Mouse (Mus musculus): ENCODE data around the gene Hectd3. TPM values are rescaled to one million over a fixed set of nuclear protein-coding genes. Genes with fewer than 3 reads are reported as not detected.

The Hectd3 gene
- polyA plus RNA-seq, 1 experiment from 2014 or later: 24.0 TPM

DNA sequence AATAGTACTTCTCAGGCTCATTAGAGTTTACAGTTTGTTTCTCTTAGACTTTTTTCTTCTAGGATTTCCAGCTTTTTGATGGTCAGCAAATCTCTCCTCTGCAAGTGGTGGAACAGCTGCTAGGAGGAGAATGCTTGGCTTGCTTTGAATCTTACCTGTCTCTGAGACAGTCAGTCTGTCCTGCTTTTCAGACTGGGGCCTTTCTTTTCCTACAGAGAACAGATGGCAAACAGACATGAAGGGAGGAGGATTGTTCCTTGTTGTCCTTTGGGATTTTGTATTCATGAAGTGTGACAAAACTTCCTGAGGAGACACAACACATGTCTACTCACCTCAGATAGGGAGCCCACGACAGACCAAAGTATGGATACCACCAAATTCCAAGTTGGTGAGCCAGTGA is 45.7 kb downstream of the Hectd3 start:
- Histone ChIP-seq H3K36me3 (ENCODE audit: inconsistent target) (no peaks in the 10 kb centered on the region), H3K79me2 (ENCODE audit: inconsistent target) (no peaks in the 10 kb centered on the region; the same call in 1 of the 2 replicates), H3K4me3 (ENCODE audit: inconsistent target) (no peak overlapping the region), H3K27ac (peak overlapping the region; percentile 76)
- WGBS (ENCODE audit: missing documents): 64% methylated on average over 1 of the region's 1 CpGs

DNA sequence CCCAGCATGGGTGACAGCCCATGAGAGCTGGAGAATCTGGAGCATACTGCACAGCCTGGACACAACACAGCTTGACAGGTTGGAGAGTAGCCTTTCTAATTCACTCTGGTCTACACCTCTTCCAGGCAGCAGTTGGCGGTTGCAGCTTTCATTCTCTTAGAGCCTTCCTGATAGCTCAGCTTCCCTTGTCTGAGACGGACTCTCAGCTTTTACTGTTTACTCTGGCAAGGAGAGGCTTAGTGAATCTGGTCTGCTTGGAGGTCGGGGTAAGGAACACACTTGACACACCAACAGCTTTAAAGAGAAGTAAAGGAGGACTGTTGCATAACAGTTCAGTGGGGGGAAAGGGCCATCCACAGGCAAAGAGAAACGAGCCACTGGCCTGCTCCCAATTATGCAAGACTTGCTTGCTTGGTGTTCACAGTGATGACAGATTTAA is 46.2 kb downstream of the Hectd3 start:
- peak overlapping the region; percentile 76 for H3K27ac ChIP-seq
- no peak overlapping the region for H3K4me3 ChIP-seq (ENCODE audit: inconsistent target)
- 0% methylated on average over 3 of the region's 4 CpGs for WGBS (ENCODE audit: missing documents)
- no peaks in the 10 kb centered on the region for H3K36me3 ChIP-seq (ENCODE audit: inconsistent target)
- no peaks in the 10 kb centered on the region; the same call in 1 of the 2 replicates for H3K79me2 ChIP-seq (ENCODE audit: inconsistent target)

DNA sequence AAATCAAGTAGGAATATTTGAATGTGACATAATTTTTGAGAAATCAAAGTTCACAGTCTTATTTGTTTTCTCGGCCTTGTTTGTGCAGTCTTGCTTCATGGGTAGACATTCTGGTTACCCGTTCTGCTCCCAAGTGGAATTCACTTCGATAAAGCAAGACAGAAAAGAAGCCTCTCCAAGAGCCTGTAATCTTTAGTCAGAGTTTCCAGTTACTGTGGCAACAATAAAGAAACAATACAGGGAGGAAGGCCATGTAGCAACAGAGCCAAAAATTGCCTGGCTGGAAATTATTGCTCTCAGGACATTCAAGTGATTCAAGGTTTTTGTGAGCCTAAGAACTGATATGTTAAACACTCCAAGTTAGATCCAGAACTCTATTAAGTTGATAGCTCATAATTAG is 53.7 kb downstream of the Hectd3 start:
- no peak overlapping the region for H3K4me3 ChIP-seq (ENCODE audit: inconsistent target)
- H3K79me2 ChIP-seq (ENCODE audit: inconsistent target): no peaks in the 10 kb centered on the region
- 94% methylated on average over 3 of the region's 3 CpGs for WGBS (ENCODE audit: missing documents)
- H3K27ac ChIP-seq: no peak overlapping the region
- no peaks in the 10 kb centered on the region for H3K36me3 ChIP-seq (ENCODE audit: inconsistent target)

DNA sequence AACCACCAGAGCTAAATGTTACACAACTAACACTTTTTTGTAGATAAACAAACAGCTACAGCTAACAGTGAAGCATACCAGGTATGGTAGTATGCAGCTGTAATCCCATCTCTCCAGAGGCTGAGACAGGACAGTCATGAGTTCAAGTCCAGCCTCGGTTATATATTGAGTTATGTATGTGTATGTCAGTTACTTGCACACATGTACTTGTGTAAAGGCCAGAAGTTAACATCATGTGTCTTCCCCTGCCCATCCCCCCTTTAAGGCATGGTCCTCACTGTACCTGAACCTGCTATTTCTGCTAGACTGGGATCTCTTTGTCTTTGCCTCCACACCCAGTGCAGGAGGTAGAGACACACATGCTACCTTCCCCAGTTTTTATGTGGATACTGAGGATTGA is 54.4 kb downstream of the Hectd3 start:
- H3K36me3 ChIP-seq (ENCODE audit: inconsistent target): no peaks in the 10 kb centered on the region
- H3K79me2 ChIP-seq (ENCODE audit: inconsistent target): no peaks in the 10 kb centered on the region
- no peak overlapping the region for H3K27ac ChIP-seq
- 100% methylated on average over 1 of the region's 1 CpGs for WGBS (ENCODE audit: missing documents)
- H3K4me3 ChIP-seq (ENCODE audit: inconsistent target): no peak overlapping the region

DNA sequence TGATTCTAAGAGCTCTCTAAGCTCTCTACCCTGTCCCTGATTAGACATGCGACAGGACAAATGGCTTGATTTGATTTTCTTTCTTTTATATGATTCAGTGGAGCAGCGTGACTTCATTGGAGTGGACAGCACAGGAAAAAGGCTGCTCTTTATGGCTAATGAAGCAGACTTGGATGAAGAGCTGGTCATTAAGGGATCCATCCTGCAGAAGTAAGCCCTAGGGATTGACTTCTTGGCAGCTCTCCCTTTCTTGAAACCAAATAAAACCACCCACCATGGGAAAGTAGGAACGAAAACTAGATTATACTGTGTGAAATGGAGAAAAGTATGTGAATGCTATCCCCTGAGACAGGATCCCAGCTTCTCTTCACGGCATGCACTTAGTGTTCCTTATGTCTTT is 57.5 kb downstream of the Hectd3 start:
- Histone ChIP-seq H3K4me3 (ENCODE audit: inconsistent target) (no peak overlapping the region), H3K79me2 (ENCODE audit: inconsistent target) (no peaks in the 10 kb centered on the region), H3K27ac (no peak overlapping the region), H3K36me3 (ENCODE audit: inconsistent target) (no peaks in the 10 kb centered on the region)
- 92% methylated on average over 4 of the region's 4 CpGs for WGBS (ENCODE audit: missing documents)

DNA sequence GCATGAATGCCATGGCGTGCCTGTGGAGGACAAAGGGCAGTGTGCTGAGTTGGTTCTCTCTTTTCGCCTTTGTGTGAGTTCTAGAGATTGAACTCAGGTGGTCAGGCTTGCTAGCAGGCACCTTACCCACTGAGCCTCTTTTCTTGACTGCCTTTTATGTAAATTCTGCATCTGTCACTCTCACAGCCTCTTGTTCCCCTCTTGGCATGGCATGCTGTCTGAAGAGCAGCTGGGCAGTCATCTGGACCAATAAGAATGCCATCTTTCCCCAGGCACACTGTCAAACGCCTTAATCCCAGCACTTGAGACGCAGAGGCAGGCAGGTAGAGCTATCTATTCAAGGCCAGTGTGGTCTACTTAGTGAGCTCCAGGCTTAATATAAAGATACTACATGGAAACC is 58.8 kb downstream of the Hectd3 start:
- WGBS (ENCODE audit: missing documents): 100% methylated on average over 4 of the region's 4 CpGs
- Histone ChIP-seq H3K27ac (no peak overlapping the region), H3K4me3 (ENCODE audit: inconsistent target) (no peak overlapping the region), H3K36me3 (ENCODE audit: inconsistent target) (no peaks in the 10 kb centered on the region), H3K79me2 (ENCODE audit: inconsistent target) (no peaks in the 10 kb centered on the region)

Other genes starting within 250 kb of the Hectd3 start
- gene Toe1, start 187.7 kb upstream of the Hectd3 start, polyA plus RNA-seq (2018): 7.1 to 13.7 TPM (median 11.5 TPM) in 3 replicates
- 0.76 to 2.0 TPM (median 1.1 TPM) in 3 replicates for gene Mutyh, start 187.6 kb upstream of the Hectd3 start, polyA plus RNA-seq (2018)
- not detected in 3 replicates for gene Hpdl, start 173.6 kb upstream of the Hectd3 start, polyA plus RNA-seq (2018)
- gene Zswim5, start 117.9 kb upstream of the Hectd3 start, polyA plus RNA-seq (2018): 0.04 to 0.10 TPM in 2 of 3 replicates, not detected in the other
- gene Urod, start 904 bp upstream of the Hectd3 start, polyA plus RNA-seq (2018): 15.8 to 37.4 TPM (median 21.5 TPM) in 3 replicates
- 7.4 to 19.3 TPM (median 11.1 TPM) in 3 replicates for gene Eif2b3, start 24.1 kb downstream of the Hectd3 start, polyA plus RNA-seq (2018)
- gene Ptch2, start 100.8 kb downstream of the Hectd3 start, polyA plus RNA-seq (2018): not detected in 3 replicates
- gene Btbd19, start 130.4 kb downstream of the Hectd3 start, polyA plus RNA-seq (2018): 1.5 to 11.4 TPM (median 1.9 TPM) in 3 replicates
- 0.68 to 2.6 TPM (median 0.93 TPM) in 3 replicates for gene Tctex1d4, start 131.5 kb downstream of the Hectd3 start, polyA plus RNA-seq (2018)
- gene Plk3, start 138.6 kb downstream of the Hectd3 start, polyA plus RNA-seq (2018): 1.5 to 7.7 TPM (median 2.0 TPM) in 3 replicates
- gene Rps8, start 160.9 kb downstream of the Hectd3 start, polyA plus RNA-seq (2018): 353 to 1,289 TPM (median 973 TPM) in 3 replicates
- gene Kif2c, start 187.3 kb downstream of the Hectd3 start, polyA plus RNA-seq (2018): 0.26 to 3.5 TPM (median 2.9 TPM) in 3 replicates

All from macrophage (primary cell).